Mouse (Mus musculus) liver, embryonic 13.5 days (tissue): ENCODE measurements around the gene Chmp2a. TPM values are rescaled to one million over a fixed set of nuclear protein-coding genes. Genes with fewer than 3 reads are reported as not detected.

Experiments
- ATAC-seq: fragments of 200-750 bp; cut with Nextera tagmentation; 2 replicates; pipeline ENCODE4 v1.8.0; 2017; ENCODE audit warnings: low read depth, mild to moderate bottlenecking, moderate number of reproducible peaks, moderate library complexity
- DNase-seq: peaks from one replicate; pipeline ENCODE4 v3.0.0; 2022
- H3K27ac ChIP-seq: fragments of 300-500 bp; sonication (generic); 2 replicates; pipeline ENCODE4 v1.5.1; 2015; ENCODE audit warnings: moderate library complexity, mild to moderate bottlenecking, inconsistent platforms
- H3K27me3 ChIP-seq: fragments of 300-500 bp; sonication (generic); 2 replicates; pipeline ENCODE4 v1.6.1; 2015; ENCODE audit warnings: mild to moderate bottlenecking, inconsistent platforms
- H3K36me3 ChIP-seq: fragments of 300-500 bp; sonication (generic); 2 replicates; pipeline ENCODE4 v1.6.1; 2015; ENCODE audit warnings: mild to moderate bottlenecking, inconsistent platforms
- H3K4me1 ChIP-seq: fragments of 300-500 bp; sonication (generic); replicated peaks from 2 replicates; pipeline ENCODE4 v1.6.1; 2015; ENCODE audit warnings: inconsistent platforms
- H3K4me2 ChIP-seq: fragments of 300-500 bp; sonication (generic); 2 replicates; pipeline ENCODE4 v1.6.1; 2015; ENCODE audit warnings: inconsistent platforms, mild to moderate bottlenecking, moderate library complexity
- H3K4me3 ChIP-seq: fragments of 300-500 bp; sonication (generic); replicated peaks from 2 replicates; pipeline ENCODE4 v1.5.1; 2015; ENCODE audit warnings: mild to moderate bottlenecking, inconsistent platforms
- H3K9ac ChIP-seq: fragments of 300-500 bp; sonication (generic); 2 replicates; pipeline ENCODE4 v1.6.1; 2015; ENCODE audit warnings: mild to moderate bottlenecking, inconsistent platforms
- H3K9me3 ChIP-seq: fragments of 300-500 bp; sonication (generic); replicated peaks from 2 replicates; pipeline ENCODE4 v1.6.1; 2016; ENCODE audit warnings: inconsistent platforms
- WGBS: fragments of 180-500 bp; shearing (Covaris S2); methylation state at CpG from one replicate; pipeline ENCODE4 v1.1.7; 2015; ENCODE audit not compliant: insufficient replicate concordance; 5-methylcytosine and 5-hydroxymethylcytosine counted together
- polyA plus RNA-seq: library from polyadenylated mRNA; unstranded; fragments of >200 nt; fragmentation: Nextera tagmentation; extraction: Ambion mirVana; gene quantifications from 2 replicates; pipeline ENCODE4 v1.2.1, GENCODE M21; 2015

Chmp2a gene
- polyA plus RNA-seq, 1 experiment from 2014 or later: 127 TPM

DNA sequence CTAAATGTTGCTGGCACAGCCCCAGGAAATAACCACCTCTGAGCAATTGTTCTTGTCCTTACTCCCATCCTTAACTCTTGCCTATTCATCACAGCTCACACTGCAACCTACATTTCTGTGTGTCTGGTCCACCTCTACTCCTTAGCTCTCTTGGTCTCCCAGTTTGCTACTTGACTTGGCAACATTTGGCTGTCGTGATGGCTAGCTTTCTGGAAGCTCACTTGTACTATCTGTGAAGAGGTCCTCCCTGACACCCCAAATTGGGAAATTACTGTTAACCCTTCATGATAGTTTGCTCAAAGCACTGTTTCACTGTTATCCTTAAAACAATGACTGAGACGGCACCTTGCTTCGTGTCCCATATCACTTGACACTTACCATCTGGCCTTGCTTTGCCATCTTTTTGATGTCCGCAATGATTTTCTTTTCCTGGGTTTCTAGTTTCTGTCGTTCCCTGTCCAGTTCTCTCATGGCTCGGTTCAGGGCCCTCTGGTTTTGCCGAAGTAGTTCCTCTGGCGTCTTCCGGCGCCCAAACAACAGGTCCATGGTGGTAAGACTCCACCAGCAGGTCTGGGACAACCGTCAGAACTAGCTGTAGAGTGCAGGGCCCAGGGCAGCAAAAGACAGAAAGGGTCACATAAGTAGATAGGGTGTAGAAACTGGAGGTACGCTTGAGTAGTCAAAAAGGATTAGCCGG lies 1.0 kb downstream of the Chmp2a start:
- H3K4me3 ChIP-seq: peak overlapping the region; percentile 78
- peaks cover 66% of the 10 kb centered on the region for H3K36me3 ChIP-seq
- H3K9ac ChIP-seq: peak overlapping the region; percentile 88
- H3K27me3 ChIP-seq: no peaks in the 10 kb centered on the region
- peak overlapping the region; percentile 97 for H3K27ac ChIP-seq
- 41% methylated on average over 13 of the region's 13 CpGs for WGBS
- H3K4me2 ChIP-seq: peak overlapping the region; percentile 74
- H3K4me1 ChIP-seq: peaks cover 49% of the 10 kb centered on the region
- no peaks in the 10 kb centered on the region for H3K9me3 ChIP-seq
- DNase-seq: no peak
- no peak for ATAC-seq

DNA sequence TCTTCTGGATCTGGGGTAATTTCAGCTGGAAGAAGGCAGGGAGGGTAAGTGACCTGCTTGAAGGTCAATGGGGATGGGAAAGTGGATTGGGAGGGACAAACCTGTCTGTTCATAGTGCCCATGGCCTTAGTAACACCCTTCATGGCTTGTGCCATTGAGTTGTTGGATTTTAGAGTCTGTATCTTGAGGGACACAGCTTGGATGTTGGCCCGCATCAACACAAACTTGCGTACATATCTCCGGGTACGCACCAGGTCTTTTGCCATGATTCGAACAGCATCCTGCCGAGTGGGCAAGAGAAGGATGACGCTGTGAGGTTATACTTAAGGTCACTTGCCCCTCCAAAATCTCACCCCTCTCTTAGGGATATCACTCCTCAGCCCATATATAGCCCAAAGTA lies 2.1 kb downstream of the Chmp2a start:
- 89% methylated on average over 7 of the region's 7 CpGs for WGBS
- Histone ChIP-seq H3K4me1 (peaks cover 48% of the 10 kb centered on the region), H3K27ac (no peak overlapping the region), H3K4me3 (peak overlapping the region; percentile 17; the same call in 1 of the 2 replicates), H3K4me2 (0 out of 2 replicates have a peak overlapping the region, but pooled peaks have one; percentile 74), H3K36me3 (peaks cover 77% of the 10 kb centered on the region), H3K9ac (peak overlapping the region; percentile 88; the same call in 1 of the 2 replicates), H3K27me3 (no peaks in the 10 kb centered on the region), H3K9me3 (no peaks in the 10 kb centered on the region)
- DNase-seq: no peak
- no peak for ATAC-seq

DNA sequence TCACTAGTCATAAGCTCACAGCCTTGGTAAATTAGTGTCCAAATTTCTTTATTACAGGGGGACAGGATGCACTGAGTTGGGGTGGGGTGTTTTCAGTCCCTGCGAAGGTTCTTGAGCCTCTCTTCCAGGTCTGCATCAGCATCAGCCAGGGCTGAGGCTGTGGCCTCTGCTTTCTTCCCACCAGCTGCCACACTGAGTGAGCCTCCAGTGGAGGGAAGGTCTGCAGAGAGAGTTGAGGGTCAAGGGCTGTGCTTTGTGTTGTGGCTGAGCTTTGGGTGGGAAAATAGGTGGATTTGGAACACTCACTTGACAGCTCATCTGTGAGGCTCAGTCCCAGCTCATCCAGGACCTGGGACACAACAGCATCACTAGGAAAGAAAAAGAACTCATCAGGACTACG lies 2.6 kb downstream of the Chmp2a start:
- Histone ChIP-seq H3K36me3 (peaks cover 82% of the 10 kb centered on the region), H3K27me3 (no peaks in the 10 kb centered on the region), H3K4me2 (no peak overlapping the region), H3K4me1 (peaks cover 49% of the 10 kb centered on the region), H3K9ac (0 out of 2 replicates have a peak overlapping the region, but pooled peaks have one; percentile 10), H3K4me3 (no peak overlapping the region), H3K9me3 (no peaks in the 10 kb centered on the region), H3K27ac (no peak overlapping the region; the same call in 1 of the 2 replicates)
- DNase-seq (no peak), ATAC-seq (no peak)
- WGBS: 81% methylated on average over 2 of the region's 2 CpGs

DNA sequence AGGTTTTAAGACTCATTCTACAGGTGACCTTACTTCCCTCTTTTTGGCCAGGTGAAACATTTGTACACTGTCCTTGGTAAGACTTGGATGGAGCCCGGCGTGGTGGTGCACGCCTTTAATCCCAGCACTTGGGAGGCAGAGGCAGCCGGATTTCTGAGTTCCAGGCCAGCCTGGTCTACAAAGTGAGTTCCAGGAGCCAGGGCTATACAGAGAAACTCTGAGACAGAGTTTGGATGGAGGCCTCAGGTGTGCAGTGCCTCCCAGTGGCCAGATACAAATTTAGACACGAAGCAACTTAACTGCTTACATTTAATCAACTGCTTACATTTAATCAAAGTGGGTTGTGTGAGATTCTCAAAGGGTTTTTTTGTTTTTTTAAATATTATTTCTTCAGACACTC lies 3.5 kb downstream of the Chmp2a start:
- Histone ChIP-seq H3K36me3 (peaks cover 88% of the 10 kb centered on the region), H3K4me2 (no peak overlapping the region), H3K4me1 (peaks cover 49% of the 10 kb centered on the region), H3K9me3 (no peaks in the 10 kb centered on the region), H3K27ac (no peak overlapping the region), H3K27me3 (no peaks in the 10 kb centered on the region), H3K9ac (no peak overlapping the region), H3K4me3 (no peak overlapping the region)
- 80% methylated on average over 5 of the region's 5 CpGs for WGBS
- DNase-seq: no peak
- ATAC-seq: no peak

DNA sequence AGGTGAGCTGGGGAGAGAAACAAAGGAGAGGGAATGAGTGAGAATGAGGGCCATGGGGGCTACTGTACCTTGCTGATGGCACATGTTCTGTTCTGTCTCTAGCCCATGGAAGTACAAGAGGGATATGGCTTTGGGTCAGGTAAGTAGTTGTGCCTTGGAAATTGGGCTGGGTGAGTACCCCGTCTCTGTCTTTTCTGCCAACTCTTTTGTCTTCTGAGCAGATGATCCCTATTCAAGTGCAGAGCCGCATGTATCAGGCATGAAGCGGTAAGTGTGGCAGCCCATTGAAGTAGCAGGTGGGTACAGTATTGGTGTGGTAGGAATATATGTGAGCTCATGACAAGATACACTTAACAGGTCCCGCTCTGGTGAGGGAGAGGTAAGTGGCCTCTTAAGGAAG lies 5.6 kb downstream of the Chmp2a start:
- Histone ChIP-seq H3K4me2 (no peak overlapping the region), H3K9ac (no peak overlapping the region), H3K27me3 (no peaks in the 10 kb centered on the region), H3K9me3 (no peaks in the 10 kb centered on the region), H3K36me3 (peaks cover 83% of the 10 kb centered on the region), H3K4me1 (peaks cover 46% of the 10 kb centered on the region), H3K27ac (no peak overlapping the region), H3K4me3 (no peak overlapping the region)
- ATAC-seq (no peak), DNase-seq (no peak)
- WGBS: 86% methylated on average over 4 of the region's 4 CpGs

DNA sequence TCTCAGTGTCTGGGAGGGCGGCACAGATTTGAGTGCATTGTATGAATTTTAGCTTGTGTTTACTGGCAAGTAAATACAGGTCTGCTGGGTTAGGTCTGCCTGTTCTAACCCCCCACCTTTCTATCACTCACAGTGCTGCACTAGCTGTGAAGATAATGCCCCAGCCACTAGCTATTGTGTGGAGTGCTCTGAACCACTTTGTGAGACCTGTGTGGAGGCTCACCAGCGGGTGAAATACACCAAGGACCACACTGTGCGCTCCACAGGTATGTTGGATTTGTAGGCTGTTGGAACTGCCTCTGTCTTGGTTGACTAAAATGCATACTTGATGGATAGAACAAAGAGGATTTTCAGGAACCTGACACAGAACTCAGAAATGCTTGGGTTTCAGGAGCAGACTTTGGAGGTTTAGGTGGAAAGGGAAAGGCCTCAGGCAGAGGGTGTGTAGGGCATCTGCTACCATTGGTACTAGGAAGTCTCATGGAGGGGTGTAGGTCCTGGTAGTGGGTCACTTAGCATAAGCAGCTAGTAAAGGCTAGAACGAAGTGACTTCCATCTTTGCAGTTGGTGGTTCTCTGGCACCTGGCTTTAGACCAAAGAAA lies 9.0 kb downstream of the Chmp2a start:
- peak overlapping the region; percentile 98 for H3K4me2 ChIP-seq
- H3K9ac ChIP-seq: peak overlapping the region; percentile 98
- 30% methylated on average over 4 of the region's 4 CpGs for WGBS
- peak overlapping the region; percentile 95 for H3K4me3 ChIP-seq
- H3K27ac ChIP-seq: peak overlapping the region; percentile 97
- no peak for DNase-seq
- H3K9me3 ChIP-seq: no peaks in the 10 kb centered on the region
- H3K4me1 ChIP-seq: peaks cover 39% of the 10 kb centered on the region
- H3K27me3 ChIP-seq: no peaks in the 10 kb centered on the region
- ATAC-seq: no peak
- peaks cover 52% of the 10 kb centered on the region for H3K36me3 ChIP-seq

DNA sequence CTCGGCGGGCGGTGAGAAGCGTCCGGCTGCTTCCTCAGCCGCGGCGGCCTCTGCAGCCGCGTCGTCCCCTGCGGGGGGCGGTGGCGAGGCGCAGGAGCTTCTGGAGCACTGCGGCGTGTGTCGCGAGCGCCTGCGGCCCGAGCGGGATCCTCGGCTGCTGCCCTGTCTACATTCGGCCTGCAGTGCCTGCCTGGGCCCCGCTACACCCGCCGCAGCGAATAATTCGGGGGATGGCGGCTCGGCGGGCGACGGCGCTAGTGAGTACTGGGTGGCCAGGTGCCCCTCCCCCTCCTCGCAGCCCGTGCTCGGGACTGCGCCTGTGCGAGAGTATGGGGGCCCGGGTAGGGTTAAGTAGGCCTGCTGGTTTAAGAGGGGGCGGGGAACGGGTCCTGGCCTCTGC lies 9.8 kb downstream of the Chmp2a start:
- Histone ChIP-seq H3K27ac (peak overlapping the region; percentile 97), H3K9me3 (no peaks in the 10 kb centered on the region), H3K9ac (peak overlapping the region; percentile 98), H3K4me1 (peaks cover 39% of the 10 kb centered on the region), H3K4me3 (peak overlapping the region; percentile 95), H3K36me3 (peaks cover 44% of the 10 kb centered on the region), H3K27me3 (no peaks in the 10 kb centered on the region), H3K4me2 (peak overlapping the region; percentile 98)
- DNase-seq: peak; percentile 69
- peak; percentile 54 for ATAC-seq
- WGBS: under 1% methylated on average over 42 of the region's 44 CpGs

DNA sequence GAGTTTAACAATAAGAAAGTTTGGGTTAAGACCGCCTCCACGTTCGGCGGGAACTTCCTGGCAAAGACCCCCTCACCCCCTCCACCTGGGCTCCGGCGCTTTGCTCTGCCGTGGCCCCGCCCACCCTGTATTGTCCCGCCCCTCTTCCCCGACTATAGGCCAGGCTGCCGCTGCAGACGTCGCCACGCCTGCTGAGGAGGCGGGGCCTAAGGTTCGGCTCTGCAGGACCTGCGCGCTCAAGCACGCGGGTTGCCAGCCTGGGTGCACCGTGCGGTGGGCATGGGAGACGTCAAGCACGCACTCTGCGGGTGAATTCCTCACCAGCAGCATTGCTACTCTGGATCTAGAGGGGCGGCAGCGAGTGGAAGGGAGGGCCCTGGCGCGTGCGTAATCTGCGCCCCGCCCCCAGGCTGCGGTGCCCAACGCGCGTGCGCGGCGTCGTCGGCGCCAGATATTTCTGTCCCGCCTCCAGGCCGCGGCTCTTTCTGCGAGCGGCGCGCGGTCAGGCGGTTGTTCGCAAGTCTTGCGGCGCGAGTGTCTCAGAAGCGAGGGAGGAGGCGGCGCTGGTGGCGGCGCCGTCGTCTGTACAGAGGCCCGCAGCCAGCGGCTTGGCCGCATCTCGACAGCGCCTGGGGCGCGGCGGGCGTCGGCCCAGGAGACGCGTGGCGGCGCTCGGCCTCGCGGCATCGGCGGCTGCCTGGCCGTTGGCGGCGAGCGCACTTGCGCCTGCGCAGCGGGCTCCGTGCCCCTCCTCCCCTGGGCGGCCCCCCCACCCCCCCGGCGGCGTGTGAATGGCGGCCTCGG lies 10.5 kb downstream of the Chmp2a start:
- H3K36me3 ChIP-seq: peaks cover 37% of the 10 kb centered on the region
- peak overlapping the region; percentile 97 for H3K27ac ChIP-seq
- H3K9ac ChIP-seq: peak overlapping the region; percentile 98
- H3K4me1 ChIP-seq: peaks cover 39% of the 10 kb centered on the region
- no peaks in the 10 kb centered on the region for H3K27me3 ChIP-seq
- peak; percentile 78 for ATAC-seq
- peak; percentile 91 for DNase-seq
- under 1% methylated on average over 93 of the region's 95 CpGs for whole genome bisulfite sequencing
- H3K4me2 ChIP-seq: peak overlapping the region; percentile 98
- peak overlapping the region; percentile 95 for H3K4me3 ChIP-seq
- no peaks in the 10 kb centered on the region for H3K9me3 ChIP-seq

DNA sequence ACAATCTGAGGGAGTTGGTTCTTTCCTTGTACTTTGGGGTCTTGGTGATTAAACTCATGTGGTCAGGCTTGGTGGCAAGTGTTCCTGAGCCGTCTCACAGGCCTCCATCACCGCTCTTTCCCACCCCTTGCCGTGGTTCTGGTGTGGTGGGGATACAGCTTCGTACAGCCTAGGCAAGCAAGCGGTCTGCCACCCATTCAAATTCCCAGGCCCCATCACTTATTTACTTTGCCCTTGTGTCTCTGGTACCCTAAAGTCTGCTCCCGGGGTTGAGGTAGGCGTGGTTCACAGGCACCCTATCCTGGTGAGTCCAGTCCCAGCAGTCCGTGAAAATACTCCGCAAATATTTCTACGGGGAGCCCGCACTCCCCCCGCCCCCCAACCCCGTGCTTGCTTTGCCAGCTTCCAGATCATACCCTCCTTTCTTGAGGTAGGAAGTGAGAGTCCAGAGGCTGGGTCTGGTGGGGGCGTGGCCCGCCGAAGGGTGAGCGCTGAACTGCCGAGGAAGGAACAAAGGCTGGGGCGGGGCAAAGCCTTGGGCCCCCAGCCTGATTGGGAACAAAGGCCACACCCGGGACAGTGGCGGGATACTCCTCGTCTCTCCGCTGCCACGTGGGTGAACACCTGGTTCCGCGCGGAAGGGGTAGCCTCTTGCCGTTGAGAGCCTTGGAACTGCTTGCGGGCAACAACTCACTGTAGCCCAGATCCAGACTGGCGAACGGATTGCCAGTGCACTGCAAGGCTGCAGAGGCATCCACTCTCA lies 11.7 kb downstream of the Chmp2a start:
- peaks cover 40% of the 10 kb centered on the region for H3K4me1 ChIP-seq
- 4% methylated on average over 31 of the region's 31 CpGs for WGBS
- peak overlapping the region; percentile 95 for H3K4me3 ChIP-seq
- H3K27me3 ChIP-seq: no peaks in the 10 kb centered on the region
- peak overlapping the region; percentile 98 for H3K9ac ChIP-seq
- H3K9me3 ChIP-seq: no peaks in the 10 kb centered on the region
- peak overlapping the region; percentile 97 for H3K27ac ChIP-seq
- peak; percentile 74 for DNase-seq
- peak overlapping the region; percentile 98 for H3K4me2 ChIP-seq
- H3K36me3 ChIP-seq: peaks cover 25% of the 10 kb centered on the region
- peak; percentile 43 for ATAC-seq

DNA sequence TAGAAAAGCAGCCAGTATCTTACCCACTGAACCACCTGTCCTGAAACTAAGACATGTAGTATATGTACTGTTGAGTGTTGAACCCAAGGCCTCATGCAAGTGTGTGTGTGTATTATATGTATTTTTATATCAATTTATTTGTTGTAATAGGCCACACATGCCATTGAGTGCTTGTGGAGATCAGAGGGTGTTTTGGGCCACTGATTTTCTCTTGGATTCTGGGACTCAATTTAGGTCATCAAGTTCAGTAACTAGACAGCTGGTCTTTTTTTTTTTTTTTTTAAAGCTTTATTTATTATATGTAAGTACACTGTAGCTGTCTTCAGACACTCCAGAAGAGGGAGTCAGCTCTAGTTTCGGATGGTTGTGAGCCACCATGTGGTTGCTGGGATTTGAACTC lies 19.4 kb downstream of the Chmp2a start:
- Histone ChIP-seq H3K4me1 (peaks cover 40% of the 10 kb centered on the region), H3K27me3 (no peaks in the 10 kb centered on the region), H3K4me2 (no peak overlapping the region), H3K27ac (no peak overlapping the region), H3K9me3 (no peaks in the 10 kb centered on the region), H3K4me3 (no peak overlapping the region), H3K36me3 (no peaks in the 10 kb centered on the region), H3K9ac (no peak overlapping the region)
- no peak for ATAC-seq
- DNase-seq: no peak
- WGBS: 69% methylated on average over 1 of the region's 1 CpGs
